Mouse (Mus musculus): ENCODE results near the gene Tigd3.
A peak's percentile ranks its signal among the peaks of the same experiment; 100 is the strongest.

Tigd3 gene

DNA sequence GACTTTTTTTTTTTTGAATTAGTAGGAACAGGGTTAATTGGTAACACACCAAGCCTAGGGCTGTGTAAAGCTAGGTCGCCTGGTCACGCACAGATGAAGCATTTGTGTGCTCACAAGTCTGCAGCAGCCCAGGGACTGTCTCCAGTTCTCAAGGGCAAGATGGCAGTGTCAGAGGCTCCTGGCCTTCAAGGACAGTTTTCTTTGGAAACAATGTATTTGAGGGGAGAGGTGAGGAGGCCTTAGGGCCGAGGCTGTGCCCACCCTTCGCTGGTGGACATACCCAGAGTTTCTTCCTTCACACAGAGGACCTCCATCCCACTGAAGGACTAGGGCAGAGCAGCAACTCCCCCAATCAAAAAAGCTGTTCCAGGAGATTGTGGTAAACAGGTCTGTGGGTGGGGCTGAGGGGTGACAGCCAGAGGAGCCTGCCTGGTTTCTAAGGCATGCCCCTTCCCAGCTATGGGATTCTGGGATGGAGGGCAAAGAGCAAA lies 46.6 kb downstream of the Tigd3 start:
- peak; percentile 65 for DNase-seq (ENCODE audit: low read depth, low spot score)

DNA sequence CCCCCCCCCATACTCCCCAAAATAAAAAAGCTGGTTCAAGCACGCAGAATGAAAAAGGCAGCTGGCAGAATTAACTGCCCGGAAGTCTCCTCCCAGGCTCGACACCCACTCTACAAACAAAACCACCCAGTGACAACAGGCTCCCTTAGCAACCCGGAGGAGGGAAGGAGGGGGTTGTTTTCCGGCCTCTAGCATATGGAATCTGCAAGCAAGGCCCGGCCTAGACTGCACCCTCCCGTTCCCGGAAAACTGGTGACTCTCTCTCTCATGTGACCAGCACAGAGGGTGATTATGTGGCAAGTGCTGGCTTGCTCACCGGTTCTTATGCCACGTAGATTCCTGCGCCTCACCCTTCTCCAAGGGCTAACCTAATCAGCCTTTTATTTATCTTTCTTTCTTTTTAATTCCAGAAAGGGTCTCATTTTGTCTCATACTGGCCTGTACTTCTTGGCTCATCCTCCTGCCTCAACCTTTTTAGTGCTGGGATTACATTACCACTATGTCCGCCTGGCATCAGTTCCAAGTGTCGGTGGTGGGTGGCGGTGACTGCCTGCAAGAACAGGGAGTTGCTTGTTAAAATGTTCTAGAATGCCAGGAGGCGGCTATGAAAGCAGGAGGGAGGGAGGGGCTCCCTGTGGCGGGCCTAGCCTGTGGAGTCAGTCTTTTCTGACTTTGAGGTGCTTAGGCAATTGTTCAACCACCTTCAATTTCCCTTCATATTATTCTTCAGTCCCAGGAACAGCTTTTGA lies 47.2 kb downstream of the Tigd3 start:
- peak; percentile 99 for DNase-seq (ENCODE audit: low read depth, low spot score)

DNA sequence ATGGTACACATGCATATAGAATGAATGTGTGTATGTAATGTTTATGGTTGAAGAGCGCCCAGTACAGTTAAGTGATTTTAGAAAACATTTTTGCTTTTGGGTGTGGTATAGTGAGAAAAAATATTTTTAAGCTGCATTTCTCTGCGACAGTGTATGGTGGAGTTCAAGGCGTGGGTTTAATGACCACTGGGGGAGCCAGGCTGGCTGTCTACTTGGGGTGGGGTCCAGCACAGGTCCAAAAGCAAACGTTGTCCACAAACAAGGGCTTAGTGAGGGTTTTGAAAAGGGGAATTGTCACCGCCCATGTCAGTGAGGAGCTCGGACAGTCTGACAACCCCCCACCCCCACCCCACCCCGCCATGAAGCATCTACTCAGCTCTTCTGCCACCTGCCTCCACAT lies 47.8 kb downstream of the Tigd3 start:
- DNase-seq (ENCODE audit: low read depth, low spot score) = no peak

DNA sequence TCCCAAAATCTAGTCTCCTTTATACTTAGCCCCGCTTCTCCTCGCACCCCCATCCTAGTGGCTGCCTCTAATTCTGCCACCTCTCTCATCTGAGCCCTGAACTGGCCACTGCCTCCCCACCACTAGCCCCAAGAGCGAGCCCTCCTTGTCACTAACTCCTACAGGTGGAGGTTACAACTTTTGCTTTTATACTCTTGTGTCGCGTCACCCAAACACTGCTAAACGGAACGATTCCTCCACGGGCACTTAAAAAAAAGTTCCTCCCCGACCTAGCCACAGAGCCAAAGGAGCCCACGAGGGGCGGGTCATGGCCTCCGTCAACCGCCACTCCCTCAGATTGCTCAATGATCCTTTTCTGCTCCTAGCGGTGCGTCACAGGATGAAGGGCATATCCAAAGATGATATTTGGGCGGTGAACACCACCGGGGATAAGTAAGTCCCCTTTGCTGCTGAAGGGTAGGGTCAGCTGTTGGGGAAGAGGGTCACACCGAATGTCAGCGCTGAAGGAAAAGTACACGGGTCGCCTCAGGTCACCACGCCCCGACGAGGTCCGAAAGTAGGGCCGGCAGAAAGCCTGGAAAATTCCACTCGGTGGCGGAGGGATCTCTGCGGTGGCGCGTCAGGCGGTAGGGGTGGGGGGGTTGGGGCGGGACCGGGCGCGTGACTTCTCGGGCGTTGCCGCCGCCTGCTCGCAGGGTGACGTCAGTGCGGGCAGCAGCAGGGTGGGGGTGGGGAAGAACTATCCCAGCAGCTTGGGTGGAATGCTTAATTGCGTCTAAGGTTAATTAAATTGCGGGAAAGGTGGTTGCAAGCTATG lies 48.4 kb downstream of the Tigd3 start:
- peak; percentile 99 for DNase-seq (ENCODE audit: low read depth, low spot score)

DNA sequence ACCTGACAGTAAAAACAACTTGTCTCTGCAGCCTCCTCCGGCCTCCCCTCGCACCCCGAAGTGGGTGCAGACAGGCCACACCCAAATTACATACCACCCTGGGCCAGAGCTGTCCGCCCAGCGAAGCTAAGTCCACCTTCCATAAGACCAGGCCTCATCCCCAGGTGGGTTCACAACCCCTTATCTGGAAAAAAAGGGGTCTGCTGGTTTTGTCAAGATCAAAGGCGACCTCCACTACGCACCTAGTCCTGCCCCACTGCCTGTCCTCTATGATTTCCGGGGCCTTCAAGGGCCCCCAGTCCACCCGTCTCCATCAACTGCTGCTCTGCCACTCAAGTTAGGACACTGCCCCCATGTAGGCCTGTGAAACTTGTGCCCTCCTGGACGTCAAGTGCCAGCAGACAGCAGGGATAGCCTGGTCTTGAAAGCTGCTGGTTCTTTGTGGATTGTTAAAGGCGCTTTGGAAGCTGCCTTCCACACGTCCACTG lies 49.1 kb downstream of the Tigd3 start:
- no peak for DNase-seq (ENCODE audit: low read depth, low spot score)

DNA sequence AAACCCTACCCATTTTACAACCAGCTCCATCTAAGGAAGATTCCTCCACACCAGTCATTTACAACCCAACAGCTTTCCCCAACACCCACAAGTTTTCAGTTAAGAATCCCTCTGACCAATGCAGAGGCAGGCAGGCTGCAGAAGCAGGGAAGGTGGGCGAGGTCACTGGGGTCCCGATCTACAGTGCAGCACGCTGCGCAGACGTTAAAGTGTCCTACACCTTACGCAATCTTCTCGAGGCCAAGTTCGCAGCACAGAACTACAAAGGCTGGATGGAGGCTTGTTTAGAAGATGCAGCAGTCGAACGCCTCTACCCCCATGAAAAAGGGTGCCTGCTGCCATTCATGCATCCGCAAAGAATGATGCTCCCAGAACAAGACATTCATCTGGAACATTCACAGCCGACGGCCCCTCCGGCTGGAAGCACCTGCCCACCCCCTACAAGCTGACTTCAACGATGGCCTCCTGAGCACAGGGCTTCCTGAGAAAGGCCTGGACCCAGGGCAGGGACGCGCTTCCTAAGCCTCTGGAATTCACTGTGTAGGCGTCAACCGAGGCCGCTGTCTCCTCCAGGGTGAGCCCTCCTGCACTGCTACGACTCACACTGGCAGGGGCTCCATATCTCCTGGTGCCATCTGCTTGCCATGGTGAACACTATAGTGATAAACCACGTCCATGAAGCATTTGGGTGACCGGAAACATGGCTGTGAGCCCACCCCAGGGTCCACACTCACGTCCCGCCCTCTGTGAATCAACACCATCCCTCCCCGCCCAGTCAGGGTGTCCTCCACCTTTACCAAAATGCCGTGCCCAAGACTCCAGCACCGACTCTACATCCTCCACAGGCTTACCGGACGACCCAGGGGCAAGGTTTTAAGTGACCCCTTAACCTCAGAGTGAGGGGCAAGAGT lies 49.9 kb downstream of the Tigd3 start:
- peak; percentile 67 for DNase-seq (ENCODE audit: low read depth, low spot score)

DNA sequence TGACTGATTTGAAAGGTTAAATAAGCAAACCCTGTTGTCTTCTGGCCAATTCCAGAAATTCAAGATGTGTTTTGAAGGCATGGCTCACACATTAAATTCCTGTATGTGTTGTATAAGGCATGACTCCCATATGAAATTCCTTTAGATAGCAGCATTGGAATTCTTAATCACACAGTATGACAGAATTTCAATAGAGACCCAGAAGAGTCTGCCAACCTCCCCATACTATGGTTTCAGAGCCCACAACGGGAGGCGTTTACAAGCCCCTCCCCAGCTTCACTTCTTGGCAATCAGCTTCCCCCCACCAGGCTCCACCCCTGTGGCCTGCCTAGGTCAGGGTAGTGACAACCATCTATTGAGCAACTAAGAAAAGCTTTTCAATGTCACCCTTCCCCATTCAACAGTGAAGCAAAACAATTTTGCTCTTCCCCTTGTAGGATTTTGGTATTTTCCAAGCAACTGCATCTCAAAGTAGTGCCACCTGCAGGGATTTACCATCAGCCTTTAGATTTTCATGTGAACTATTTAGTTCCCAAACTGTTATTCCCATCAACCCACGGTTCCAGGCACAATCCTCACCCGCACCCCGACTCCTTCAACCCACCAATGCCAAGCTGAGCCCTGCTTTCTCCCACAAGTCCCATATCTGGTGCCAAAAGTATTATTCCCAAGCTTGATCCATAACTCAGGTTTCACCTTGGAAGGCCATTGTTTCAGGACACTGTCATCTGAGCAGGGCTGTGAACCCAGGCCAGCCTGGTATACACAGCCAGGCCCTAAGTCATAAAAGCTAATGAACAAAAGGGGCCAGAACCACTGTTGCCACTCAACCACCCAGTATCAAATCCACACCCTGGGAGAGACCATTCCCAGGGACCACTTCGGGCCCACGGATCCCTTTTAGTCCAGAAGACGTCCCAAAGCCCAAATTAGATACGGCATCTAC lies 50.9 kb downstream of the Tigd3 start:
- DNase-seq (ENCODE audit: low read depth, low spot score) = peak; percentile 79

DNA sequence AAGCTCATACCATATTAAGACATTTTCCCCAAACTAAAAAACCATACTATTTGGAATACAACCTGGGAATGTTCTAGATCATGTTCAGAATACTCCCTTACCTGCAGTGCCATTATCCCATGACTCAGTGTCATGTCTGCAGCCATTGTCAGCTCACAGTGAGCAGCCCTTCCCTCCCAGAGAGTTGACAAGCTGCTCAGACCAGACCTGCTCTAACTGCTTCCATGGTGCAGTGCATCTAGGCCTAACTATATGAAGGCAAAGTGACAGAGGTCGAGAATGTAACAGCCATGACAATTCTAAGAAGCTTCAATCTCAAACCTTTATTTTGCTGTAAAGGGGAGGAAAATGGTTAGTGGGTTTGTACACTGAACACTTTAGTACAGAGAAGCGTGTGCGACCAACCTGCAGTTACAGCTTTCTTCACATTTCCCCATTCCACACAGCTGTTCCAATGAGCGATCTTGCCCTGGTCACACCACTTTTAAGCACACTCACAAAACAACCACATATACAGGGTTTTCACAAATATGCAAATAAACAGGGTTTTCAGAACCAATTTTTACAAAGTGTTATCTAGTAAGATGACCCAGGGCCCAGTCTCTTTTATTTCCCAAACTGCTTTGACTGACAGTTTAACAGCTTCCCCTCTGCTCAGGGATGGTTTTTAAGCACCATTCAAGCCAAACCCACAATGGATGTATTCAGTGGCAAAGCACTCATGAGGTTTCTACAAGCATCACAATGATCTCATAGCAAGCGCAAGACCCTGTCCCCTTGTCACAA lies 51.8 kb downstream of the Tigd3 start:
- DNase-seq (ENCODE audit: low read depth, low spot score) = peak; percentile 74

DNA sequence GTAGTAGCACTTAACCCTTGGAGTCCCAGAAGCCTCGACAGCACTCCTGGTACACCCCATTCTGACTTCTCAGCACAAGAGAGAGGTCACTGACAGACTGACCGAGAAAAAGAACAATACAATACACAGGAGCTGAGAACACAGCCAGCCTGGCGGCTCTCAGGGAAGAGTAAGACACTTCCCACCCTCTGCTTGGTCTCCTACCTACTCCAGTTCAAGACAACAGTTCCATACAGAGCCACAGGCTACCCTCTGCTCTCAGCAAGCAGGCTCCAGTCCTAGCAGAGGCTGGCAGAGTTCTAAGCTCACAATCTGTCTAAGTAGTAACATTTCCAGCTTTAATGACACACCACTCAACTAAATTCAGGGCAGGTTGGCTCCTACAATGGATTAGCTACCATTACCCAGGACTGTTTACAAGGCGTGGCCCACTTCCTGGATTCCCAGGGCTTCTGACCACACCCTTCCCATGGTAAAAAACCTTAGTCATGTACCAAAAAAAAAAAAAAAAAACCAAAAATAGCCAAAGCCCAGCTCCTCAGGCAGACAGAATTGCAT lies 52.5 kb downstream of the Tigd3 start:
- peak; percentile 80 for DNase-seq (ENCODE audit: low read depth, low spot score)

Measured in skeletal muscle tissue, adult 2 months (tissue).